Mouse (Mus musculus): ENCODE data around the gene Bcl7c.
A peak's percentile ranks its signal among the peaks of the same experiment; 100 is the strongest.
"Not testable (repeated sequence)": the region's sequence is repeated elsewhere in the genome, so short reads cannot be mapped to it uniquely, and the experiment has no call there.

The Bcl7c gene

DNA sequence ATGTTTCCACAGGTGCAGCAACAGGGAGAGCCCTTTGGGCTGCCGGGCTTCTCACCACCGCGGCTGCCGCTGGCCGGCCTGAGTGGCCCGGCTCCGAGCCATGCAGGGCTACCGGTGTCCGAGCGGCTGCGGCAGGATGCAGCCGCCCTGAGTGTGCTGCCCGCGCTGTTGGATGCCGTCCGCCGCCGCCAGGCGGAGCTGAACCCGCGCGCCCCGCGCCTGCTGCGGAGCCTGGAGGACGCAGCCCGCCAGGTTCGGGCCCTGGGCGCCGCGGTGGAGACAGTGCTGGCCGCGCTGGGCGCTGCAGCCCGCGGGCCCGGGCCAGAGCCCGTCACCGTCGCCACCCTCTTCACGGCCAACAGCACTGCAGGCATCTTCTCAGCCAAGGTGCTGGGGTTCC is 8.3 kb upstream of the Bcl7c start:
- DNase-seq (ENCODE audit: low read depth): no peak

DNA sequence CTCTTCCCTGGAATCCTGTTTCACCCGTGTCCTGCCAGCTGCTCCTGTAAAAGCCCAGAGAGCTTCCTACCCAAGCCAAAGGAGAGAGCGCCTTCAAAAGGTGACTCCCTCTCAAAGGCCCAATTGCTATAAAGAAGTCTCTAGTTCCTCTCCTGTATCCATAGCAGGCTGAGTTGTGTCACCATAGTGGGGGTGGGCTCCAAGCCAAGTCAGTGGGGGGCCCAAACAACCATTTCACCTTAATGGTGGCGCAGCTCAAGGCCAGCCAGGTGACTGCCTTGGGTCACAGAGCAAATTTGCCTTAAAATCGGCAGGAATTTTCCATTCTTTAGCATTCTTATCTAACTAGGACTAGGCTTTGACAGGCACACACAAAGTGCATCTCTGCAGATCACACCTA is 6.1 kb upstream of the Bcl7c start:
- DNase-seq (ENCODE audit: low read depth): no peak

DNA sequence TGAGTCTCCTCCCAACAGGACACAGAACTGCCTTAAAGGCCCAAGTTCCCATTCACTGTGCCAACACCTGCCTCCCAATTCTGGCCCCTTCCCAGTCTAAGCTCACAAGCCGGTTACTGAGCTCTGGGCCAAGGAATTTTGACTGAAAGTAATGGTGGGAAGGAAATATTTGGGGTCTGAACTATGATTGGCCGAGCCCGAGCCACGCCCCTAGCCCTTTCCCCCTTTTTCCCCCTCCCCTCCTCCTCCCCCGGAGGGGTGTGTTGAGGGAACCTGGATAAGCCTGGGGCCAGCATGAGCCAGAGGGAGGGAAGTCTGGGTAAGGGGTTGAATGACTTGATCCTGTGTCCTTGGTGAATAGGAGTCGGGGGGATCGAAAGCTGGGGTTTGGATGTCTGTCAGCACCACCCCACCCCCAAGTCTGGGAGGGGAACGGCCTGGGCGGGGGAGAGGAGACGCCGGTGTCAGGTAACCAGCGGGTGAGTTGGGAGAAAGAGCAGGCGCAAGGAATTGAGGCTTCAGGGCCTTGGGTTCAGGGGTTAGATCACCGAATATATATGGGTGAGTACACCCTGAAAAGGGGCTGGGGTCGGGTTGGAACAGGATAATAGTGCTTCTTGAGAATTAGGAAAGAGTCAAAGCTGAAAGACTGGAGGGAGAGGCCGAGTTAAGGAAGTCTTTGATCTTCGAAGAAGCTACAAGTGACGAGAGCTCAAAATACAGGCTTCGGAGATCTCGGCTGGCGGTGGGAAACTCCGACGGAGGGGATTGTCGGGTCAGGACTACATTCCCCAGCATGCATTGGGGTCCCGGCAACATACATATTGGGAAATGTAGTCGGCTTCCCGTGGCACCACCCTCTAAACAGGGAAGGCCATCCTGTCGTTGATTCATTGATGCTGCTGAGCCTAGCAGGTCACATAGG is 4.0 kb upstream of the Bcl7c start, which contains the start of gene Ctf1:
Ctf1 (plus strand) TSS at position 276 of the 925 bp plus-strand sequence.
- DNase-seq (ENCODE audit: low read depth): peak; percentile 79

DNA sequence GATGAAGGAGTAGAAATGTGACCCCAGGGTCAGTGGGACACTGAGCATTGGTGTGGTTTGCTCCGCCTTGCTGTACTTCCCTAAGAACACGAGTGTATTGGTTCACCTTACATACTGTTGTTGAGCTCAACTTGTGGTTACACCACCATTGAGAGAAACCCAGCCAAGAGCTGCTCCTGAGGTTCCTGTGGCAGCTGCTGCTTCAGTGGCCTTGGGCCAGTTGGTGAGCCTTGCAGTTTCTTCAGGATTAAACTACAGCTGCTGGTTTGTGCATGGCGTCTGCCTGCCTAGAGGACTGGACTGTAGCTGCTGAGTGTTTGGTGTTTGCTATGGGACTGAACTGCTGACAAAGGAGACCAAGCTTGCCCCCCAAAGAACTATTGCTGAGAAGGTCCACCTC is 2.7 kb upstream of the Bcl7c start:
- peak; percentile 65 for DNase-seq (ENCODE audit: low read depth)

DNA sequence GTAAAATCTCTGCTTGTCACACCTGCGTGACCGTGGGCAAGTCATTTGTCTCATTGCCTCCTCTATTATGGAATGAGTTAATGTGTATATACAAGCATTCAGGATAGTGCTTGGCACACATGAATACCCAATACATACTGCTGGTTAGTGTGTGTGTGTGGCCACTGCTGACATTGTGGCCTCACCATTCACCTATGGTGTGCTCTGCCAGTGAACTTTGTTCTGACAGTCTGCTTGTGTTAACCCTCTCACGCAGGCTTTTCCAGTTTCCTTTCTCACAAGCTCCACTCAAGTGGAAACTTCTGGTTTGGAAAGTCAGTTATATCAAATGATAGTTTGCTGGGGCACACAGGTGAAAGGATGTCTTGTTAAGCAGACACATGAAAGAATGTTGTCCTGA is 2.3 kb upstream of the Bcl7c start:
- DNase-seq (ENCODE audit: low read depth): no peak

DNA sequence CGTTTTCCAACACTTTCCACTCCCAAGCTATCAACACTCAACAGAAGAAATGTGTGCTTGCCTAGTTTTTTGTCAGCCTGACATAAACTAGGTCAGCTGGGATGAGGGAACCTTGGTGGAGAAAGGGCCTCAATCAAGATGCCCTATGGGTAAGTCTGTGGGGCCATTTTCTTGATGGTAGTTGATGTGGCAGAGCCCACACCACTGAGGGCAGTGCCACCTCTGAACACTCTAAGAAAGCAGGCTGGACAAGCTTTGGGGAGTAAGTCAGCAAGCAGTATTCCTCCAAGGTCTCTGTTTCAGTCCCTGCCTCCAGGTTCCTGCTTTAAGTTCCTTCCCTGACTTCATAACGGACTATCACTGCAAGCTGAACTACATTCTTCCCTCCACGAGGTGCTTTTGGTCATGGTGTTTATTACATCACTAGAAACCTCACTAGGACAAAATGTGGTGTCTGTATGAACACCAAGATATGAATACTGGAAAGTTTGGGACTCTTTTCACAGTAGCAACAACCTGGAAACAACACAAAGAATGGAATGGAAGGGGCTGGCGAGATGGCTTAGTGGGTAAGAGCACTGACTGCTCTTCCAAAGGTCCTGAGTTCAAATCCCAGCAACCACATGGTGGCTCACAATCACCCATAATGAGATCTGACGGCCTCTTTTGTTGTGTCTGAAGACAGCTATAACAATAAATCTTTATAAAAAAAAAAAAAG is 687 bp upstream of the Bcl7c start:
- no peak for DNase-seq (ENCODE audit: low read depth)

DNA sequence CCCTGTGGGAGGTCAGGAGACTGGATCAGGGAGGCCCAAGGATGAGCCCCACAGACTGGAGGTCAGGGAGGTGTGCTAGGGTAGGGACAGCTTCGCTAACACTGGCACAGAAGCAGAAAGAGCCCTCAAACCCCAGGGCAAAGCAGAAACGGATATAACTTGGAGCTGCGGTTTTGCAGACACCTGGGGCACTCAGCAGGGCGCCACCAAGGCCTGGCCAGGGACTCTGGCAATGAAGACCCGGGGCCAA is 851 bp downstream of the Bcl7c start:
- DNase-seq (ENCODE audit: low read depth): no peak

DNA sequence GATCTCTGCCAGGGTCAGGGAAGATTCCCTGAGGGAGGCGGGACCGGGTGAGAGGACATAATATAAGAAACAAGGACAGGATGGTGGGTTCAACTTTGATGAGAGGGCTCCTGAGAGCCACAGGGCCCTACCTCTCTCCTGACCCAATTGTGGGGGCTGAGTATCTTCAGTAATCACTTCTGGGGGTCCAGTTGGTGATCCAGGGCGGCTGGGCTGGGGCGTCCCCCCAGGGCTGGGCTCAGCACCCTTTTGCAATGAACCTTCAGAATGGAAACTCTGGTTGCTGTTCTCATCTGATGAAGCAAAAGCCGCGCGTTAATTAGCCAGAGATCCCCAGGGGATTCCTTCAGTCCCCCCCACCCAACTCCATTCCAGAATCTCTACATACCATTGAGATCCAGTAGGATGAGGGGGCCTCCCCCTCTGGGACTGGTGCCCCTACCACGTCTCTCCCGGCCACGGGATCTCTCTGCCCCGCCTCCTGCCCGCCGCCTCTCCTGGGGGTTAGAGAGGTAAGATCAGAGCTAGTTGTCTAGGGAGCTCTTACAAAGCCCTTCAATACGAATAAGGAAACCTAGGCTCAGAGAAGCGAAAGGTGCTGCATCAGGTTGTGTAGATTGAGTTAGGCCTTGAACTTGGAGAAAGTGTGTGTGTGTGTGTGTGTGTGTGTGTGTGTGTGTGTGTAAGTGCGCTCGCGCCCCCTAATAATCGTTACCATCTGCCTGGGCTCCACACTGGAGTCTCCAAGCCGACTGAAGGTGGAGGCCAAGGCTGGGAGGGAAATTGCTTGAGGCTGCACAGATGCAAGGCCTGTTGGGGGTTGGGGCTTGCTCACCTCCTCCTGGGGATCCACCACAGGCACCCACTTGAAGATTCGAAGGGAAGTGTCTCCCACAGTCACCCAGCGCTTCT is 1.4 kb downstream of the Bcl7c start:
- no peak for DNase-seq (ENCODE audit: low read depth)

DNA sequence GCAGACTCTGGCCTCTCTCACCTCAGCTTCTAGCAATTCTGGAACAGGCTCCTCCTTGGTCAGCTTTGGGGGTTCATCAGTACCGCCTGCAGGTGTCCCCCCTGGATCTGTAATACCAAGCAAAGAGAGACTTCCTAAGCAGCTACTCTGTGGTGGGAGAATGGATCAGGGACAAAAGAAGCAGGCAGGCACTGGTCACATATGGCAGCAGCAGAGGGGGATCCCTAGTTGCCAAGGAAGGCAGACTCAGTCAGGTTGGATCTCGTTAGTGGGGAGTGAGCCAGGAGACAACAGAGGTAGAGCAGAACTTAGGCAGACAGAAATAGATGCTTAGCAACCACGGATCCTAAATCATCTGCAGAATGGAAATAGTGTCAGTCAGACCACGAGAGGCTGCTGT is 3.0 kb downstream of the Bcl7c start:
- DNase-seq (ENCODE audit: low read depth): no peak

DNA sequence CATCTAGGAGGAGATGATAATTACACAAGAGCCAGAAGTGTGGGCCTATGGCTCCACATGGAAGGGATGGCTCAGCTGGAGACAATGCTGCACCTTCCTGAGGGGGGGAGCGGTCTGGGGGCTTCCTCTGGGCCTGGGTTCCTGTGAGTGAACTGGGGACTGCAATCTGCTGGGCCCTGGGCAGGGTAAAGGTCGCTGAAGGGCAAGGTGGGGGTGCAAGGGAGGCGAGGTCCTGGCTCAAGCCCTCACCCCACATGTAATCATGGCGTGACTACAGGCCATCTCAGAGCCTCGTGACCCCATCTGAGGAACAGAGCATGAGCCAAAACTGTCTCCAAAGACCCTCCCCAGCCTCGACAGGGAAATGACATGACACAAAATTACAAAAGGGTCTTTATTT is 4.1 kb downstream of the Bcl7c start:
- no peak for DNase-seq (ENCODE audit: low read depth)

DNA sequence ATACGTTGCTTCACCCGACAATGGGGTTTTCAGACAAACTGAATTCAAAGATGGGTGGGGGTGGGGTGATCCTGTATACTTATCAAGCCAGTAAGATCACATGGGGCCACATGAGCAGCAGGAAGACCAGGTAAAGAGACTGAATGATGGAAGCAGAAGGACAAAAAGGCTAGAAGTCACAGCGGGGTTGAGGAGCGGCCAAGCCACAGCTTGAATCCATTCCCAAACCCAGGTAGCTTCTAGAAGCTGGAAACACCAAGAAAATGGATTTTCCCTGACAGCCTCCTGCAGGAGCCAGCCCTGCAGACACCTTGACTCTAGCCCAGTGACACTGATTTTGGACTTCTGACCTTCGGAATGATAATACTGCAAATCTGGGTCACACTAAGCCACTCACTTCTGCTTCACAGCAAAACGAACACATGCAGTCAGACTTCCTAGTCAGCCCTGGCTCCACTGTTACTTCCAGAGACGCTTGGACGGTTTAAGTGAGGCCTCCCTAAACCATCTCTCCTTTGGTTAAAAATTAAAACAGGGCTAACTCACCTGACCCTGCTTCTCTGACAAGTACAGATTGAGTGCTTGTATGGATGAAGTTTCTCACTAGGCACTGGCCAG is 5.1 kb downstream of the Bcl7c start:
- no peak for DNase-seq (ENCODE audit: low read depth)

DNA sequence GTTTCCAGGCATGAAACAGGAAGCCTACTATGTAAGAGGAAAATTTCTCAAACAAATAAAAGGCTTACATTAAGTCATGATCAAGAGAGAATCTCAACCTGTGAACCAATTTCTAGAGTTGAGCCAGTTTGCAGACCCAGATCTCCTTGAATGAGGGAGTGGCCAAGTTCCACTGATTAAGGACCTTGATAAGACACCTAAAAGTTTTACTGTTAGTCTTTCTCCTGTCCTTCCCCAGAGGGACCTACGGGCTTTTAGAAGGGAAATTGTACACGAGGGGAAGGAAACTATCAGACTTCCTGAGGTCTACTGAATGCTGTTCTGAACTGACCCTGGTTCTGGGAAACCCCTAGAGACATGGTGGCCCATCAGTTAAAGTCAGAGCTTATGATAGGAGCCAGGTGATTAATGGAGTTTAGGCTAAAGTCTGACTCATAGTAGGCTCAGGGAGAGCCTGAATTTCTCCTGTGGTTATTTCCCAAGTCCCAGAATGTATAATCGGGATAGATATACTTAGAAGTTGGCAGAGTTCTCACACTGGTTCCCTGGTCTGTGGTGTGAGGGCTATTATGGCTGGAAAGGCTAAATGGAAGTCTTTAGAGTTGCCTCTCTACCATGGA is 7.9 kb downstream of the Bcl7c start:
- DNase-seq (ENCODE audit: low read depth): peak; percentile 25

DNA sequence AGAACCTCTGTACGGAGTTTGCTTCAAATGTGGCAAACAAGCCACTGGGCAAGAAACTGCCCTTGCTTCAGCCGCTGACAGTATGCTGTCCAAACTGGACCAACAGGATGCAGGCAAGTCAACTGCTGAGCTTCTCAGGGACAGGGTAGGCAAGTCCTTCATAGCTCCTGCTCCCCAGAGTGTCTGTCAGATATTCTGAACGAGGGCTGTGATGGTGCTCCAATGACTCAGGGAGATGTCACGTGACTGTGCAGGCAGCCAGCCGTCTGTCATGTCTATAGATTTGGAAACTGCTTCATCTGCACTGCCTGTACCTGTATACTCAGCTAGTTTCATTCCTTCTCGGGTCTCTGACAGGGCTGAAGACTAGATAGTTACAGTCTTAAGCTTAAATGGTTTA is 9.7 kb downstream of the Bcl7c start:
- no peak for DNase-seq (ENCODE audit: low read depth)

DNA sequence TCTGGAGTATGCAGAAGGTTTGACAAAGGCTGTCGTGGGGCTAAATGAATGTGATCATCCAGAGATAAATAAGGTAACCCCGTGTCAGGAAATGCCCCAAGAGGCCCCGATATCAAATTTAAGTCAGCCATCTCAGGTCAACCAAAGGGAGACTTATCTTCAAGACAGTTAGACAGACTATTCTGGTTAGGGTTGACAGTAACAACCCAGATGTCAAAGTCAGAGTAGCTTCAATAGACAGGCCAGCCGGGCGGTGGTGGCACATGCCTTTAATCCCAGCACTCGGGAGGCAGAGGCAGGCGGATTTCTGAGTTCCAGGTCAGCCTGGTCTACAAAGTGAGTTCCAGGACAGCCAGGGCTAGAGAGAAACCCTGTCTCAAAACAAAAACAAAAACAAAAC is 15.0 kb downstream of the Bcl7c start:
- not testable (repeated sequence) for DNase-seq (ENCODE audit: low read depth)

DNA sequence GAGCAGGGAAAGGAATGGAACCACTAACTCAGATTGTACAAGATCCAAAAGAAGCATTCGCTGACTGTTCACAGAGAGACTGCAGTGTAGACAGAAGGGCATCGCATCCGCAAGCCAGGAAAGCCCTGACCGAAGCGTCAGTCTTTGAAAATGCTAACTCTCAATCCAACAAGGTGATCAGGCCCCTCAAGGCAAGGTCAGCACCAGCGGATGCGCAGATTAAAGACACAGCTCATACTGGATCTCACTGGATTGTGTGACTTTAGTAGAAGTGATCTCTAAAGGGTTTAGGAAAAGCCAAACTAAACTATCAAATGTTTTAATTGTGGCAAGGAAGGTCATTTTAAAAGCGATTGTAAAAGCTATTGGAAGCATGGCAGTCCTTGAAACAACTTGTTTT is 15.4 kb downstream of the Bcl7c start:
- no peak for DNase-seq (ENCODE audit: low read depth)

DNA sequence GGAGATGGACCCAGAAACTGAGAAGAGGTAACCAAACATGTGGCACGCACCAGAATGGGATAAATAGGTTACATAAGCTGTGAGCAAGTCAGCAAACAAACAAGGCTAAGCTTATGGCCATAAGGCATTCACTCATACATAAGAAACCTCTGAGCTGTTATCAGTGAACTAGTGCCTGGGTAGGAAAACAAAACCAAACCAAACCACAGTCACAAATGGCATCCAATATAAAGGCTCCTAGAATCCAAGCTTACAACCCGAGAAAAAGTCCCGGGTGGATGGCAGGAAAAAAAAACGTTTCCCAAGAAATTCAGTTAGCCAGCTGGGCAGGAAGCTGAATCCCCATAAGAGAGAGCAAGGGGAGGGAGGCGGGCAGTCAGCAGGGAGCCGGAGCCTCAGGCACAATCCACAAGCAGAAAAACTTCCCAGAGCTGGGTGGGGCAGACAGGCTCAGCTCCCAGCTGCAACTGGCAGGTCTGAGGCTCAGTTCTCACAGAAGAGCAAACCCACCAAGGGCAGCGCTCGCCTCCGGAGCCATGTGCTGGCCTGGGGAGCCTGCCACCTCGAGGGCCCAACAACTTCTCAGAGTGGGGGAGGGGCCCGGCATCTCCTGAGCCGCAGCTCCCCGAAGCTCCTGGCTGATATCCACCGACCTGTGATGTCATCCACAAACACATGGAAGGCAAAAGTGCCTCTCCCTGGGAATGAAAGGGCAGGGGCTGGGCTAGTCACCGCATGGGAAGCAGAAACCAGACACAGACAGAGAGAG is 17.3 kb downstream of the Bcl7c start:
- no peak for DNase-seq (ENCODE audit: low read depth)

DNA sequence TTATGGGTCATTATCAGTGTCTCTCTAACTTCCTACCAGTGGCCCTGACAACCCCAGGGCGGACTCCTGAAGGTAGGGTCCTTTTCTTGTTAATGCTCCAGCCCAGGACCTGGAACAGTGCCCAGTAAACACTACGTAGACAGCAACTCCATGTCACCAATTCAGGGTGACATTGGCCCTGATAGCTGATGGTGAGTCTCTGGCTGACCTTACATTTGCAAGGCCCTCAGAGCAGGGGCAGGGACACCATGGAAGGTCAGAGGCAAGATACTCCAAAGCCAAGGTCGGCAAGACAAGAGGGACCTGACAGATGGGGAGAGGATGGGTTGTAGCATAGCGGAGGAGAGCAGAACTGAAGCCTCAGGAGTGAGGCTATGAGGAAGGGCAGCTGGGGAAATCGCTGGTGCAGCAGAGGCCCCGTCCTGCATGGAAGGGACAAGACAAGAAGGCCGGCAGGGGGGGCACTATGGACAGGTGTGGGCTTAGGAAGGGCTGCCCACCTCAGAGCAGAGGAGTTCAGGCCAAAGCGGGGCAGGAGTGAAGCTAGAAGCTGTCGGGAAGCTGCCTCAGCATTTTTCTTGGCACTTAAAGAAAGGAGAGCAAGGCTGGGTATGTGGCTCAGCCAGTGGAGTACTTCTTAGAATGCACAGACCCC is 19.0 kb downstream of the Bcl7c start:
- DNase-seq (ENCODE audit: low read depth): no peak

DNA sequence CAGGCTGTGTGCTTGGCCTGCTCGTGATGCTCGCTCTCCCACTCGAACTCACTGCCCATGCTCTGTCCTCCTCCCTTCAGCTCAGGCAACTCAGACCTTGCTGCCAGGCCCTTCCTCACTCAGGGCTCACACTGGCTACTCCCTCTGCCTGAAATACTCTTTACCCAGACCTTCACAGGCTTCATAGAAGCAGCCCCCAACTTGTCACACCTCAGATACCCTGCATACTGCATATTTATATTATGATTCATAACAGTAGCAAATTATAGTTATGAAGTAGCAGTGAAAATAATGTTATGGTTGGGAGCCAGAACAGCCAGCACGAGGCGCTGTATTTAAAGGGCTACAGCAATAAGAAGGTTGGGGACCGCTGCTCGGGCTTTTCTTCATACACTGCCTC is 19.8 kb downstream of the Bcl7c start:
- DNase-seq (ENCODE audit: low read depth): no peak

DNA sequence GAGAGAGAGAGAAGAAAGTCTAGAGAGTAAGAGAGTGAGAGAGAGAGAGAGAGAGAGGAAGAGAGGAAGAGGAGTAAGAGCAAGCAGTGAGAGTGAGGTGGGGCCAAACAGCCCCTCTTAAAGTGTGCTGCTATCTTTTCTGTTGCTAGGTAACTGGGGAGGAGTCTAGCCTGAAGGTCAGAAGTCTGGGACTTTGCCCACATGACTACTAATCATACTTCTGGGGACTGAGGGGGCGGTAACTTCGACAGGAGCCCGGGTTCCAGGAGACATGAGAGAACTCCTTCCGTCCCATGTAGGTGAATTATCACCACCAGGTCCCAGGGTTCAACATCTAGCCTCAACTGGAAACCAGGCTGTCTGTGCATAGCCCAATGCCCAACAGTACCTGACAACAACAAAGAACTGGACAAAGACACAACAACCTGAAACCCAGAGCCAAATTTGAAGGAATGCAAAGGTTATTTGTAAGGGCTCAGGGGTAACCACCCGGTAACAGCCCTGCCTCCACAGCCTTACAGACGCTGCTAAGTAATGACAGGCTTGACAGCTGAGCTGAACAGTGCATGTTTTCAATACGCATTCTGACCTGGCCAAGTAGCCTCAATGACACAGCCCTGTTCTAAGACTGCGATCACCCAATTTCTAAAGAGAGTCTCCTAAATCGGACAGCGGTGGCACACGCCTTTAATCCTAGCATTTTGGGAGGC is 21.8 kb downstream of the Bcl7c start:
- DNase-seq (ENCODE audit: low read depth): no peak
